Mouse (Mus musculus): Measurements from ENCODE around the gene Kctd6.

Kctd6 gene

DNA sequence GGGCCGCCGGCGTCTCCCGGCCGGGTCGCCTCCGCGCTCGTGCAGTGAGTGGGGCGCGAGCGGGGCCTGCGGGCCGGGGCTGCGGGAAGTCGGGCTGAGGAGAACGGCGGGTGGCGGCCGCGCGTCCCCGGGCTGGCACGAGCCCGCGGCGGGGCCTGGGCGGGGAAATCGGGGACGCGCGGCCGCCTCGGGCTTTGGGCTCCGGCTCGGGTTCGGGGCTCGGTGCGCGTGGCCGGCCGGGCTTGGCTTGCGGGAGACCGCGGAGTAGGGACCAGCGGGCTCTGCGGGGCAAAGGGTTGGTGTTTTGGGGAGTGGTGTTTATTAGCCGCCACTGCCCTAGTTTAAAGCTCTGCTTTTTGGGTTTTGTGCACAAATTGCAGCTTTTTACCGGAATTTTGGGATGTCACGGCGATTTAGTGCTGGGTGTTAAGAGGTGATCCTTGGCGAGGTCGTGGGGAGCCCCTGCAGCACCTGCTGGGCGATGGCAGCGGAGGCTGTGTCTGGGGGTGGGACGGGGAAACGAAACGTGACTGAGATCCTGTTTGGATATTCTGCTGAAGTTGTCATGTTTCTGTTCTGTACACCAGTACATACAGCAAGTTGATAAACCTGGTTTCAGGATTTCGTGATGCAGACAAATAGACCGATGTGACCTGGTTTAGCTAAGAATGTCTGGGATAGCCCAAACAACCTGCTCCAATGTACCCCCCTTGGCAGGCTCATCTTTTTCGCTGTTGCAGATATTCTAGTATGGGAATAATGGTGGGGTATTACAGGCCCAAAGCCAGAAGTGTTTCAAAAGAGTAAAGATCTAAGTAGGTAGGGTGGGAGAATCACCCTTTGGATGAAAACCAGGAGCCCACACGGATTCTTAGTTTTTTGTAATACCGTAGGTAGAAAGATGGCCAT is 613 bp downstream of the Kctd6 start:
- DNase-seq, result peak; percentile 78

DNA sequence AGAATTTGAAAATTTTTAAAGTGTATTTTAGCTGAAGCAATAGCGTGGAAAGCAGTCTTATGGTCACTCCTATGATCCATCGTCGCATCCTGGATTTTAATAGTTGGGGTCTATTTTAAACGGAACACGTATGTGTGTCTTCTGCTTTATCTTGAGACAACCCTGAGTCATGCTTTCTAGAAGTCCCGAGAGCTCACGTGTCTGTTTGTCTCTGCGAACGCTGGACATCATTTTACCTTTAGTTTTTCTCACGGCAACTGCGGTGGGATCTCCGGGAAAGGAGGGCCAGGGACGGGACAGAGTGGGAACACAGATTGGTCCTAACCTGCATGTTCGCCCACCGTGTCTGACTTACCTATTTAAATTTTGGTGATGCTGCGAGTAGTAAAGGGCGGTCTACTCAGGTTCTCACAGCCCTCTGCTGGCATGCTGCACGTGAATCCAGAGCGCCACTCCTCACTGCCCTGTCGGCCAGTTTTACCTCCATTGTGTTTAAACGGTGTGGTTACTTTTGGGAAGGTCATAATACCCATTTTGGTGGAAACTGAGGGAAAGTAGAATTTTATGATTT is 1.4 kb downstream of the Kctd6 start:
- DNase-seq, result peak; percentile 11

DNA sequence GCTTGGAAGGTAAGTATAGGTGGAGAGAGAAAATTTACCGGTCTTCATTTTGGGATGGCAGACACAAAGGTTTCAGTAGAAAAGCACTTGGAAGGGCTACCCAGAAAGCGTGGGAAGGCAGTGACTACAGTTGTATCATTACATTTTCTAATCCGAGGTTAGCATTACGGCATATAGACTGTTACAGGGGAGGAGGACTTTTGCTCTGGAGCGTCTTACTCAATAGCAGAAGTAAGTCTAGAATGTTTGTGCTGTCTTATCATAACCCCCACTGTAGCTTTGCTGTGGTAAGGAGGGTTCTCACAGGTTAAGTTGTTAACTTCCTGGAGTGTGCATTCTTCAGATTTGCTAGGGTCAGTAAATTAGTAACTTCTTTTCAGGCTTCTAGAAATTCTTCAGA is 2.2 kb downstream of the Kctd6 start:
- DNase-seq, result no peak

GRCm38 (mm10) chr14:8218238-8218637 is 4.3 kb downstream of the Kctd6 start:
- DNase-seq, result no peak

DNA sequence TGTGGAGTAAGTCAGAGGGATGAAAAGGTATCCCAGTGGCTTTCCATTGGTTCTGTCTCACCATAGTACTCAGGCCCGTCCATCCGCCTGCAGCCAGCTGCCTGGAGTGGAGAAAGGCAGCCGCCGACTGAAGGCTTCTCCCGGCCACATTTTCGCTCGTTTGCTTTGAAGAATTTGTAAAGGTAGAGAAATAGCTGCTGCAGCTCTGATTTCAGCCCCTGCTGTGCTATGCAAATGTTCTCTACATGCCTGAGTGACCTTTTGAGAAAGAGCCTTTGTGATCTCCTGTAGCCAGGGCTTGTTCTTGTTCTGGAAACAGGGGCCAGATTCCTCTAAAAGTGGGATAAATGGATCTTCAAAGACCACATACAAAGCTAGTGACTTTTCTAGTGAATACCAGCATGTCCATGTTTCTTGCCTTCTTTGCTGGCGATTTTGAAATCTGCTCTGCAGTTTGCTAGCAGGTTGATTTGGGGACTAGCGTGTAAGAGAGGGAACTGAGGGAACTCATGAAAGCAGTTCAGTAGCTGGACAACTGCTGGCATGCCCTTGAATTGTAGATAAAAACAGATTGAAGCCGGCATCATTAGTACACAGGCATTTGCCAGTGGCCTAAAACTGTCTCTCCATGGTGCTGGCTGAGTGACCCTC is 4.9 kb downstream of the Kctd6 start:
- DNase-seq, result no peak

- no peak for DNase-seq
Measured at GRCm38 (mm10) chr14:8219876-8220275, 5.9 kb downstream of the Kctd6 start.

DNA sequence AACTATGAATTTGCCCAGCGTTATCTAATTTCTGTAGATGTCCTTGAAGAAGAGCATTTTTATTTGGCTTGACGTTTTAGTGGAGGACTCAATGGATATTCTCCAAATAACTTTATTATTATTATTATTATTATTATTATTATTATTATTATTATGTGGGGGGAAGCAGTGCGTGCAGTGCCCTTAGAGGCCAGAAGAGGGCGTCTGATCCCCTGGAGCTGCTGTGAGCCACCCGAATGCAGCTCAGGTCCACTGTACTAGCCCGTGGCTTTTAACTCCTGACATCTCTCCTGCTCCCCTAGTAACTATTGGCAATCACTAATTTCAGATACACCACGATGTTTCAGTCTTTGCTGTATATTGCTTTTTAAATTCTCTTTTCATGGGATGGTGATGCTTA is 6.4 kb downstream of the Kctd6 start:
- DNase-seq, result peak; percentile 20

- no peak for DNase-seq
Measured at GRCm38 (mm10) chr14:8220912-8221311, 7.0 kb downstream of the Kctd6 start.

DNA sequence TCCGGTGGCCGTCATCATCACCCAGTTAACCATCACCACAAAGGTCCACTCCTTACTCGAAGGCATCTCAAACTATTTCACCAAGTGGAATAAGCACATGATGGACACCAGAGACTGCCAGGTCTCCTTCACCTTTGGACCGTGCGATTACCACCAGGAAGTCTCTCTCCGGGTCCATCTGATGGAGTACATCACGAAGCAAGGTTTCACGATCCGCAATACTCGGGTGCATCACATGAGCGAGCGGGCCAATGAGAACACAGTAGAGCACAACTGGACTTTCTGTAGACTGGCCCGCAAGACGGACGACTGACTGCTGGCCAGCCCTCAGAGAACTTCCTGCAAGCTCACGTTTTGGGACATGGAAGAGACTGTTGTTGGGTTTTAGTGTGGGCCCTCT is 8.6 kb downstream of the Kctd6 start:
- DNase-seq, result no peak

DNA sequence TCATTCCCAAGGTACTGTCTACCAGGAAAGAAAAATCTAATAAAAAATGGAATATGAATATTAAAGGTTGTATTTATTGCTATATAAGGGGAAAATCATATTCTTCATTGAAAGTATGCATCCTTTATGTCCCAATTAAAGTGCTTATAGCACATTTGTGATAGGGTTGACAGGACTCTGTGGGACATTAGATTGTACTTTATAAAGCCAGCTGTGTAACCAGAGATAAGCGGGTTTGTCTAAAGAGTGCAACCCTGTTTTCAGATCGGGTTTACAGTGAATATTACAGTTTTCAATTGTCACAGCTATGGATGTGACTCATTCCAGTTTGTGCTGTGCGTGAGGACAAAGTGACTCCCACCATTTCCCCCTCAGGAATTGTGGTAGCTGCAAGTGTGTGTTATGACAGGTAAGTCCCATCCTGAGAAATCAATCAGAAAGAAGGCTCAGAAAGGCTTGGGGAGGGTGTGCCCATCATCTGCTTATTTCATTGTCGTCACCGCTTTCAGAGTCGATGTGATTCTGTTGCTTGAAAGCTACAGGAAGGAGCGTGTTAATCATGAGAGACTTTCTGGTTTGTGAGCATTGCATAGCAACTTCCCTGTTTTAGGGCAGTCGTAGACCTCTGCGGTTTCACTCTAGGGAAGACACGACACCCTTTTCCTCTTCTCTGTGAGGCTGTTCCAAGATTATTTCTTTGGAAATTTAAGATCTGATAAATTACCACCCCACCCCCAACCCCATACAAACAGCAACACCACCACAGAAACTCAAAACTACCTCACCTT is 9.8 kb downstream of the Kctd6 start:
- DNase-seq, result no peak

DNA sequence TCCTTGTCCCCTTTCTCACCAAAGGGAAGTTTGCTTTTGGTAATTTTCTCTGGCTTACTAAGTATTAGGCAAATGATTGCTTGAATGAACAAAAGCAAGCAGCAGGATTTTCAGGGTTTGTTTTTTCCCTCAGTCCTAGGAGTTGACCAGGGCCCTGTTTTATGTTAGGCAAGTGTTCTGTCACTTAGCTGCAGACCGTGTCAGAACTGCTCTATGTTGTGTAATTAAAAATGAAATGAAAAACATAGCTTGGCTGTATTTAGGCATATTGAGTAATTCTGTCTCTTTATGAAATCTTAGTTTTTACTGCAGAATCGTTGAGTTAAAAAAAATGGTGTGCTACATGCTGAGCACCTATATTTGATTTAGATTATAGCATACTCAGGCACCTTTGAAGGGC is 10.9 kb downstream of the Kctd6 start:
- DNase-seq, result no peak

- no peak for DNase-seq
Measured at GRCm38 (mm10) chr14:8229367-8230019, 15.6 kb downstream of the Kctd6 start.

- DNase-seq, result no peak
Measured at GRCm38 (mm10) chr14:8232155-8232910, 18.4 kb downstream of the Kctd6 start.

DNA sequence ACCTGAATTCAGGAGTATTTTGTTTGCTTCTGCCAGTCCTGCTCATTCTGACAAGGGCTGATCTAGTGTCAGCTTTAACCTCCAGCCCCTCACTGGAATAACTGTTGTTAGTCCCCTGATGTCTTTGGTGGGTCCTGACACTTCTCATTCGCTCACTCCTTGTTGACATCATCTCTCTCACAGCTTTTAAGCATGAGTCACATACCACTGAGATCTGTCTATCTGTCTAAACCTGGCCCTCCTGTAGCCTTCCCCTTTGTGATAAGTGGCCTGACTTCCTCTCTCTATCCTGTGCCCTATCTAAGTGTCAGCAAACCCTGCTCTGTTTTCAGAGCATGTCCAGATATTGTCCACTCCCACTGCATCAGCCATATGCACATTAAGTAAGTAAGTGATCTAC is 19.3 kb downstream of the Kctd6 start:
- no peak for DNase-seq

- no peak for DNase-seq
Measured at GRCm38 (mm10) chr14:8241816-8242215, 27.9 kb downstream of the Kctd6 start.

- no peak for DNase-seq
Measured at GRCm38 (mm10) chr14:8242388-8242920, 28.5 kb downstream of the Kctd6 start.

DNA sequence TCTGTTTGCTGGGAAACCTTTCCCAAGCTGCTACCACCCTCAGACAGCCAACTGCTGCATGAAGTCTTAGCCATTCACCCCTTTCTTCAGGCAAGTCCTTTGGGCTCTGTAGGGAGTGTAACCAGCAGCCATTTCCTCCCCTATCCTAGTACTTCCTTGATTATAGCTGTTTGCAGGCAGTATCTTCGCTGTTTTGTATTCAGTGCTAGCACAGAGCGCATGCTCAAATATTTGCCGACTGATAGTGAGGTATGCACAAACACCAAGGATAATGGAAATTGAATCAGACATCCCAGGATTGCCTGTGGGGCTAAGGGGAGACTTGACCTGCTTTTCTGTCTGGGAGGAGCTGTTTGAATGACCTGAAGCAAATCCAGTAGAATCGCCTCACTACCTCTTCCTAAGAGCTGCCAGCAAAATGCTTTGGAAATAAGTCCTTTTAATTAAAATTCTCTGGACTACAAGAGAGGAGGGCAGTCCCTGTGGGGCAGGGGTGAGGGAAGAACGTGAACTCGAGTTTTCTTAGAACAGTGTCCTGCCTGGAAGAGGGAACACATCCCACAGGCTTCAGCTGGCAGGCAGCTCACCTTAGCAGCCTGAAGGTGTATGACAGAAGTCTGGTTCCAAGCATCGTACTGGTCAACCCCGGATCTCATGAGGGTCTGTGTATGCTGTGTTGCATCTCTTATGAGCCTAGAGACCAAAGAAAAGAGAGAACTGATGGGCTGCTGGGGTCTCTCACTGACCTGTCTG is 29.4 kb downstream of the Kctd6 start:
- DNase-seq, result no peak

DNA sequence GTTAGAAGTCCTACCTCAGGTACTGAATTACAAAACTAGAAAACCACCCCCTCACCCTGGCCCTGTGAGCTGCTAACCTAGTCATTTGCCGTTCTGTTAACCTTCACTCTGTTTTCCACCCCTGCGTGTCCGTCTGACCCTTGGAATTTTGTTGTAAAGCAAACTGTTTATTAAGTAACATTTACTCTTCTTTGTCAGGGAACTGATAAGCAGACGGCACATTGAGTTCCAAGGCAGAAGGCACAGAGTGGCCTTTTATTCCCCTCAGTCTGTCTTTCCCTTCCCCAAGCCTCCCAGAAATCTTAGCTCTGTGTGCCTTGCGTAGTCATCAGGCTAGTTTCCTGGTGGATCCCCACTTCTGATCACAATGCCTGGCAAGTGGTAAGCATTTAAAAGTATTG is 30.3 kb downstream of the Kctd6 start:
- no peak for DNase-seq

DNA sequence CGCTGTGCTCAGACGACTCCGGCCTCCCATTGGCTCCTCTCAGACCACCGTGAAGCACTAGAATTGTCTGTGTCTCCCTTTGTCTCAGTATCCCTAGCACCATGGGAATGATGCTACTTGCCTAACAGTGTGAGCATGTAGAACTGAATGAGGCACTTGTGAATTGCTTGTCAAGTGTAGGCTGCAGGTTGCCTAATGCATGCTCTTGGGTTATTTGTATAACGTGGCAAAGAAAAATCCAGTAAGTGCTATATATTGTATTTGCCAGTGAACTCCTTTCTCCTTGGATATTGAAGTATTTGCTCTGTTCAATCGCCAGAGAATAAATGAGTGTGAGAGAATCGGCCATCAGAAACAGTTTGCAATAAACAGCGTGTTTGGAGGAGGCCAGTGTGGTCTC is 32.9 kb downstream of the Kctd6 start:
- no peak for DNase-seq

DNA sequence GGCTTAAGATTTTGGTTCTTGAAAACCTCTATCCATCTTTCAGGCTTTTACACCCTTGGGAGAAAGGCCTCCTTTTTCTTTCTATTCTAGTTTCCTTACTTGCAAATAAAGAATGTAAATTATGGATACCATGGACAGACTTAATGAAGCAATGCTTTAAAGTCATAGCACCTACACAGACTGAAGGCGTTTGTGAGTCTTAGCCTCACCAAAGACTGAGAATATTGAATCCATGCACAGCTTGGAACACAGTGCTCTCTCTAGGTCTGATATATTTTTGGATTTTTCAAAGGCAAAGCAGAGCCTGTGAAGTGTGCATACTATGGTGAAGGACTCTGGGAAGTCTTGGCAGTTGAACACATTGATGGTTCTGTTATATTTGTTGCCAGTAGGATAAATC is 35.3 kb downstream of the Kctd6 start:
- DNase-seq, result no peak

All from thymus, postnatal 14 days (tissue).